Mouse (Mus musculus): ENCODE results near the gene Egr4.

Egr4 gene

DNA sequence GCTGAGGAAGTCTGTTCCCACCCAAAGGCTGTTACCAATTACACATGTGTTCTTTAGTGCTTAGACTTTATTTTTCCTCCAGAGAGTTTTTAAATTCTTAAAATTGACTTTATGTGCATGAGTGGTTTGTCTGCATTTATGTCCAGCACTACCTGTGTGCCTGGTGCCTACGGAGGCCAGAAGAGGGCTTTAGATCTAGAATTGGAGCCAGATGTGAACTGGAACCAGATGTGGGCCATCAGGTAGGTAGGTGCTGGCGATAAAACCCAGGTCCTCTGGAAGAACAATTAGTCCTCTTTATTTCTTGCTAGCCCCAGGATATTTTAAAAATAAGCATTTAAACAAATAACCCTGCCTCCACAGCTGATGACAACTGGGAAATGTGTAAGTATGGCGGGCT lies 21.8 kb downstream of the Egr4 start:
- DNase-seq = no peak

DNA sequence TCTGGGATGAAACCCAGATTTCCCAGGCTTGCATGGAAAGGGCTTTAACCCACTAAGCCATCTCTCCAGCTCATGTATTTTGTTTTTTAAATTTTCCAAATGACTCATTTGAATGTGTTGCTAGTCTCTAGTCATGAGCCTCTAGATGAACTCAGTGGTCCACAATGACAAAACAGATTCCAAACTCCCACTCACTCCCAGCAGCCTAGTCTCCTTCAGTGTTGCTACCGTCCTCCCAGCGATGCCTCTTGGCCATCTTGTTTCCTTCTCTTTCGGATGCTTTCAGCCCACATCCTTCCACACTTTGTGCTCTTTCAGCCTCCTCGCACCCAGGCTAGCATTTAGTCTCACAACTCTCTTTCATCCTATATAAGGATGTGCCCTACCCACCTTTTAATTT lies 23.1 kb downstream of the Egr4 start:
- no peak for DNase-seq

DNA sequence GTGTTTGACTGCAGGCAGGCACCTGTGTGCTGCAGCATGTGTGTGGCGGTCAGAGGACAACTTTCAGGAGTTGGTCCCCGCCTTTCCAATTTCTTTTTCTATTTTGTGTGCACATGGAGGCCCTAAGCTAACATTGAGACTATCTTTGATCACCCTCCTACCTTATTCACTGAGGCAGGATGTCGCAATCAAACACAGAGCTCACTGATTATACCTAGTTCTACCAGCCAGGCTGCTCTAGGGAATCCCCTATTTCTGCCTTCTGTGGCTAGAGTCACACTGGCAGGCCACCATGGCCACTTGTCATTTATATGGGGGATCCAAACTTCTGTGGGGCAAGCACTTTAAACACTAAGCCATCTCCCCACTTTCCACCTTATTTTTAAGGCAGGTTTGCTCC lies 23.7 kb downstream of the Egr4 start:
- no peak for DNase-seq

DNA sequence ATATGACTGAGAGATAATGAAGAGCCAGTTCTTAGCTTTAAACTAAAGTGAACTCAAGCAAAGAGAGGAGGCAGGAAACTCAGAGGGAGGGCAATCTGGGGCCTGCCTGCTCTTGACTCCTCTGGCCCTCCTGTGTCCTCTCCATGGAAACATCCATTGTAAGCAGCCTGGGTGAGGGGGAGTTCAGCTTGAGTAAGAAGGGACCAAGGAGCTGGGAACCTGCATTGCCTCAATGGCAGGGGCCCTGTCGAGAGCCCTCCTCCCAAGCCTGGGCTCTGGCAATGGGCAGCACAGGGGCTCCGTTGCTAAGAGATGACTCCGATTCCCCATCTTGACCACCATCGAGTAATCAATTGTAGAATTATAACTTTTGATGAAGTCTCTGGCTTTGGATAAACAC lies 24.9 kb downstream of the Egr4 start:
- no peak for DNase-seq

DNA sequence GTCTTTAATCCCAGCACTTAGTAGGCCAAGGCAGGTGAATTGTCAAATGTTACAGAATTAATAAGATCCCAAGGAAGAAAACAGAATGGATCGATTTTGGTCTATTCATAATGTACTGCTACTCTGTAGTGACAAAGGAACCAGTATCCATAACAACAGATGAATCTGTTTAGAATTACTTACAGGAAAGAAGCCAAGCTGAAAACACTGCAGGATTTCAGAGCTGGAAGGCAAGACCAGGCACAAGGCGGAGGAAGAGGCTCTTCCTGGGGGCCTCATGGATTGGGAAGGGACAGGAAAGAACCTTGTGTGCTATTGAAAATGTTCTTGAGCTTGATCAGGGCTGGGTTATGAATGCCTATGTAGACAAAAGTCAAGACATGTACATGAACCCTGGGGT lies 27.7 kb downstream of the Egr4 start:
- DNase-seq = no peak

DNA sequence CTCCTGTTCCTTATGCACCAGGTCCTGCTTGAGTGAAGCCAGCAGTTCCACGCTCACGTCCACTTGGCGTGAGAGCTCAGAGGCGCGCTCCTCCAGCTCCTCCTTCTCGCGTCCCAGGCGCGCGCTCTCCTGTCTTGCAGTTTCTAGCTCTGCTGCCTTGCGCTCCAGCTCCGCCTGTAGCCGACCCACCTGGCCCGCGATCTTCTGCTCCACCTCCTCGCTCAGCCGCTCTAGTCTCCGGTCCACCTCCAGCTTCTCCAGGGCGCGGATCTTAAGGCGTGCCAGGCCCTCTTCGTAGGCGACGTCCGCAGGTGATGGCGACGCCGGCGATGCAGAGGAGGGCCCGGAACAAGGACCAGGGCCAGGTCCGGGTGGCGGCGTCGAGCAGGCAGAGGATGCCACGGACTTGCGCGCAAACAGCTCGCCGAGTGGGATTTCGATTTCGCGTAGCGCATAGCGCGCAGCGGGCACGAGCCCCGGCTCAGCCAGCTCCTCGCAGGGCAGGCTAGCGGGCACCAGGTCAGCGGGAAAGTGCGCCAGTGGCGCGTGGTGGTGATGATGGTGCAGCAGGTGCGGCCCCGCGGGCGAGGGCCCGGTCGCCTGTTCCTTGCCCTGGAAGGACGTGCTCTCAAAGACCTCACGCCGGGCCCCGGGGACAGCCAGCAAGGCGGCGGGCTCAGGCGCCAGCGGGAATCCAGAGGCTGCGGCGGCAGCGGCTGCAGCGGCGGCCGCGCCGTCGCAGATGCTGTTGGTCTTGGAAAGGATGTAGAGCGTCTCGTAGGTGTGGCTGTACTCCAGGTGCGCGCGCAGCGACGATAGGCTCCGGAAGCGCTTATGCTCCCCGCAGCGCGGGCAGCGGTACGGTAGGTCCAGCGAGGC lies 29.3 kb downstream of the Egr4 start:
- peak; percentile 55 for DNase-seq

DNA sequence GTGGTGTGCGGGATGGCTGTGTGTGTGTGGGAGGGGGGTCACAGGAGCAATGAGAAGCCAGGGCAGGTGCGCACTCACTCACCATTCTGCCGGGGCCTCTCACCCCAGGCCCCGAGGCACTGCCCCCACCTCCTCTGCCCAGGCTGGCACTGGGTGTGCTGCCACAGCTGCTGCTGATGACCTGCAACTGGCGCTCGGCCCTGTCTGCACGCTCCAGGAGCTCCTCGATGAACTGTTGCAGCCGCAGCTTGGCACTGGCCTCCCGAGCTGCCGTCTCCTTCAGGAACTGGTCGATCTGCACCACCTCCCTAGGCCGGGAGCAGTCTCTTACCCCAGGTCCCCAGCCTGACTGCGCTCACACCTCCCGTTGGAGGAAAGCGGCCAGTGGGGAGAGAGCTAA lies 32.7 kb downstream of the Egr4 start:
- no peak for DNase-seq

DNA sequence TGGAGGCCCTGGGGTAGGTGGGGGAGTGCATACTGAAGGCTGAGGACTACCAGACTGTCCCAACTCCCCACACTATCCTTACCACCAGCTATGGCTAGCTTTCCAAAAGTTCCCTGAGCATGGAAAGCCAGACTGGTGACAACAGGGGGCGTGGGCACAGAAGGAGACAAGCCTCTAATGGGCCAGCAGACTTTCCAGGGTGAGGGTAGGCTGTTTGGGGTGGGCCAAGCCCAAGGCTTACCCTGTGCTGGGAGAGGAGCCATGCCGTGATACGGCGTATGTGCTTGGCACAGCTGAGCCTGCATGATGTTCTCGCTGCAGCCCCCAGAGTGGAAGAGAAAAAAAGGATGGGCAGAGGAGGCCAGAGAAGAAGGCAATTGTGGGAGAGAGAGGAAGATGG lies 33.4 kb downstream of the Egr4 start:
- DNase-seq = no peak

DNA sequence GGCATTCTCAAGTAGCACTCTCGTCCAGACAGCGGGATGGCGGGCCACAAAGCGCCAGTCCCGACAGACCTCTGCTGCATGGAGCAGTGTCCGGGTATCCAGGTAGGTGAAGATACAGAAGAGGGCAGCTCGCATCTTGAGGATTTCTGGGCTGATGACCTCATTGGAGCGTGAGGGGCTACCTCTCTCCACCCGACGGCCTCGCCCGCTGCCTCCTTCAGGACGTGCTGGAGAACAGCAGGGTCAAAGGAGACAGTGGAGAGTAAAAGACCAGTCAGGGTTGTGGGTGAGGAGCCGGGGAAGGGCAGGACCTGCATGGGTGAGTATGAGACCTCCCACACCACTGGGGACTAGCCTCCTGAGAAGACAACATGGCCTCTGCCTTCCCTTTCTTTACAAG lies 35.0 kb downstream of the Egr4 start:
- no peak for DNase-seq

DNA sequence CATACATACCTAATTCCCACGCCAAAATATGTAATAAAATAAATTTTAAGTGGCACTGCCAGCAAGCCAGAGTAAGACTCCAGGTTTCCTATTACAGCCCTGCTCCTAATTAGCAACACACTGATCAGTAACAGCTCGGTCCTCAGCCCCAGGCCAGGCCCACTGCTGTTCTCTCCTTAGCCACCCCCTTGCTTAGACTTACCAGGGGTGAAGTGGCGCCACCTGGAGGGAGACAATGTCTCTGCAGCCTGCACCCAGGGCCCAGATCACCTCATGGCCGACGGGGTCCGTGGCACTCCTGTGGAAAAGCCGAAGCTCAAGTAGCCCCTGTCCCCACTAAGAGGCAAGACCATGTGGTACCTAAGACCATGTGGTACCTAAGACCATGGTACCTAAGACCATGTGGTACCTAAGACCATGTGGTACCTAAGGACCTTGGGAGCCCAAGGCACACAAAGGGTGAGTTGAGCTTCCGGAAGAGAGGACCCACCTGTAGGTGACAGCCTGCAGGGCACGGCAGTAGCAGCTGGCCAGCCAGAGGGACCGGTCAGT lies 35.9 kb downstream of the Egr4 start:
- no peak for DNase-seq

DNA sequence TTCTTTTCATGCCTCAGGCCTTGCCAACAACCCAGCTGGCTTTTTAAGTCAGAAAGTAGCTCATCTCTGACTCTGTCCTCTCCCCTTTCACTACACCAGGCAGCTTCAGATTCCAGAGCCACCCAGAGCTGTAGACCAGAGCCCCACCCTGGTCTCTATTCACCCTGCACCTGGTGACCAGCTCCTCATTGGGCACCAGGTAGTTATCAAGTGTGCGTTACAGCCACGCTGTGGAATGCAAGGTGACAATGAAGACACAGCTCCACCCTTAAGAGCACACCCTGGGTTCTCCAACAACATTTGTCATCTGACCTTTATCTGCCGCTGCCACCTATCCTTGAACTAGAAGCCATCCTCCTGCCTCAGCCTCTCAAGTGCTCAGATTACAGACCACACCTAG lies 37.8 kb downstream of the Egr4 start:
- no peak for DNase-seq

DNA sequence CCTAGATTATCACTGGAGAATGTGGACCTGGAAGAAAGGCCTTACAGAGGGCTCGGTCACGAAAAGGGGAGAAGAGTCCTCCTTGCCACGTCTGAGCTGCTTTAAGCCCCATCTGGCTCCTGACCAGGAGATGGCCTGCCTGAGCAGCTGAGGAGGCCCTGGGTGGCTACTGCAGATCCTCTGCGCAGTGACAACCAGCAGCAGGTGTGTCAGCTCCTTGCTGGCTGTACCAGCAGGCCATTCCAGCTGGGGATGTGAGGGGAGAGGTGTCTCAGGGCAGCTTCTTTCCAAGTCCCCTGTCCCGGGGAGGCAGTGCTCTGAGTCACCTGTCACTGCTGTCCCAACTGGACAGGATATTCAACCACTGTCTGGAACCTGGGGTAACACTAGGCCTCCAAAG lies 40.8 kb downstream of the Egr4 start:
- DNase-seq = no peak

DNA sequence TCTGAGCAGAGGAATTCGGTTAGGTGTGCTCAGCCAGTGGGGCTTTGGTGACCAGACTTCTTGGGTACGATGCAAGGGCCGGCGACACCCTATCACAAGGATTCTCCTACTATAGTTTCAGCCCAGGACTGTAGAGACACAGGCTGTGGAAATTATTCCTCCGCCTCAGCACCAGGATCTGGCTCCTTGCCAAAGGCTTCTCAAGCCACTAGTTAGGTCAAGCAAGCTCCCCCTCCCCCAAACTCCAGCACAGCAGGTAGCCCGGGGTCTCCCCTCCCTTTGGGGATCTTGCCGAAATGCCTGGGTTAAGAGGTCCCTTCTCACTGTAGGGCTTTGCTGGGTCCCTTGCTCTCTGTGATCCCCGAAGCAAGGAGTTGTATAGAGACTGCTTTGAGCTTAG lies 41.4 kb downstream of the Egr4 start:
- DNase-seq = no peak

DNA sequence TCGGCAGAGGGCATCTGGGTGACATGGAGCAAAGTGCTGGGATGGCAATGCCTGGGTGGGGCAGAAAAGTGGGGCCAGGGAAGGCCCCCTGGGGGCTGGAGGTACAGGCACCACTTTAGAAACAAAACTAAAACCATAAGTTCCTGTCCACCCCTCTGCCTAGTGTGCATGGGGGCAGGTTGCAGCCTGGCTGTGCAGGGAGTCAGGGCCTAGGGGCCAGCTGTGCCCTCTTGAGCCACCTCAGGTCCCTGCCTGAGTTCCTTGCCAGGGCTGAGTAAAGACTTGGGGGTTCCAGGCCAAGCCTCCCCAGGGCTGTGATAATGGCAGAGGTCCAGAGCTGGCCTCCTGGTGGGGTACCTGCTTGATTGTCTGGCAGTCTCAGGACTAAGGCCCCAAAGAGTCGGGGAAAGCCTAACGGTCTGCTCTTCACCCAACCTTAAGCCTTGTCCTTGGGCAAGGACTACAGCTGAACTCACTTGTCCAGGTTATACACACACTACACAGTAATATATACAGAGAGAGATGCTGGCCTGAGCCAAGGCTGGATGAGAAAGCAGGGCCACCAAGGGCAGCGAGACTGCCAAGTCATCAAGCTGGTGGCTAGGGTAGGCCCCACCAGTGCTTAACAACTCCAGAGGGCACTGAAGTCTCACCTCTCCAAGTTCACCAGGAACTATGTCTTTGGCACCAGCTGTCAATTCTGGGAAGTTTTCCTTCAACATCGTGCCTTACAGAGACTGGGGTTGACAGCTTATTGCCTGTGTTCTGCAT lies 43.5 kb downstream of the Egr4 start:
- DNase-seq = no peak

DNA sequence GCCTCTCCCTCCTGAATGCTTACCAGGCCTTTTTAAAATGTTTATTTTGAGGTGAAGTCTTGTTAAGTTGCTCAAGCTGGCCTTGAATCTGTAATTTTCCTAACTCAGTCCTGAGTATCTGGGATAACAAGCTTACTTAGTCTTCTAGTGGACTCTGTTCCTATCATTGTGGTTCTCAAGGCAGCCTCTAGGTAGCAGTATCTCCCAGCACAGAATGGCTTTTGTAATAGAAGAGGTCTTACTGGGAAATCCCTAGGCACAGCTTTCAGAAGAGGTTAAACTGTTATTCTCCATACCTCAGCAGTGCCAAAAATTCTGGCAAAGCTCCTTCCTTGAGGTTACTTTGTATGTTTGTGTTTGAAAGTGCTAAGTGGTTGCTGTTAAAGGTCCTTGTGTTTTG lies 48.0 kb downstream of the Egr4 start:
- DNase-seq = peak; percentile 49
